Comparison of ENCODE assay signal across 22 mouse cellular contexts in the genomic region with DNA sequence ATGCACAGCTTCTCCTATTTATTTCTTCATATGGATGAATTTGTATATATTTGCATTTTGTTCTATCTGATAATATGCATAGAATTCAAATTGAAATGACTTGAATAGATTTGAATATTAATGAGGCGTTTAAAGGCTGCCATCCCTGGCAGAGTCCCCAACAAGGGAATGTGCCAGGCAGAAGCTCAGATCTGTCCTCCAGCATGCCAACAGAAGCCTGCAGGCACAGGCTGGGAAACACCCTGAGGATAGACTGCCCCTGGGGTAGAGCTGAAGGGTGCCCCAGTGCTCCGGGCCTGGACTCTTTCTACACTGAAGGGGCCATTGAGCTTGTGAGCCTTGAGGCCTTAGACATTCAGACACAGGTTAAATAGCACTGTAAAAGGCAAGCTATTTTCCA. TPM values are rescaled to one million over a fixed set of nuclear protein-coding genes. Genes with fewer than 3 reads are reported as not detected.
A peak's percentile ranks its signal among the peaks of the same experiment; 100 is the strongest.
DNase-seq lines count a peak whose midpoint lies in the region; ATAC-seq and TF ChIP-seq lines count a peak whose summit lies in the region.
"Had no signal": no experiment of that assay in that cellular context is flagged by ENCODE, and none has a peak within 500 bp of the region (broad histone marks: within the 10 kb centered on the region; RNA-seq: fewer than 3 reads in every experiment).

No protein-coding gene starts in this region.

- intact Hi-C loops in heart, adult 2 months (cut with DNase I): no loop called here

- no peak for DNase-seq in cerebellum, adult 11-12 months
- no peak for DNase-seq in hindbrain, embryonic 11.5 days (ENCODE audit: low spot score)
- no peak for DNase-seq in heart, adult 2 months
- no peak for DNase-seq in retina, embryonic 14.5 days (ENCODE audit: low spot score)
- DNase-seq: gastrocnemius, postnatal 25 days; heart, postnatal 10 days; kidney, adult 9 months; kidney, postnatal 36 days; liver, embryonic 13.5 days; right cerebral cortex, postnatal 25 days had no signal

- TF ChIP-seq EP300 in heart, adult 2 months (IDR thresholded peaks at IDR 0.05; ENCODE audit: insufficient read depth, low read depth, low read length): no peak

- no peak overlapping the region for H3K4me3 ChIP-seq in hindbrain, embryonic 12.5 days
- H3K4me3 ChIP-seq in hindbrain, embryonic 11.5 days (ENCODE audit: low read depth, low read length): no peak overlapping the region
- H3K4me3 ChIP-seq in midbrain, embryonic 15.5 days: no peak overlapping the region
- H3K4me3 ChIP-seq in midbrain, embryonic 16.5 days (ENCODE audit: low read depth, low read length): no peak overlapping the region
- H3K4me3 ChIP-seq in heart, adult 2 months: no peak overlapping the region
- H3K4me3 ChIP-seq: heart, embryonic 10.5 days; left cerebral cortex, adult 2 months; limb, embryonic 12.5 days; liver, embryonic 13.5 days; lung, embryonic 15.5 days; neural tube, embryonic 12.5 days had no signal

- H3K27ac ChIP-seq in hindbrain, embryonic 12.5 days: 0 out of 2 replicates have a peak overlapping the region, but pooled peaks have one; percentile 8
- no peak overlapping the region for H3K27ac ChIP-seq in hindbrain, embryonic 11.5 days (ENCODE audit: low read depth, low read length)
- H3K27ac ChIP-seq in midbrain, embryonic 15.5 days: peak overlapping the region; percentile 37; the same call in 1 of the 2 replicates
- no peak overlapping the region; the same call in 1 of the 2 replicates for H3K27ac ChIP-seq in midbrain, embryonic 16.5 days (ENCODE audit: low read length)
- H3K27ac ChIP-seq in heart, adult 2 months: no peak overlapping the region
- H3K27ac ChIP-seq: heart, embryonic 10.5 days; left cerebral cortex, adult 2 months; limb, embryonic 12.5 days; liver, embryonic 13.5 days; lung, embryonic 15.5 days; neural tube, embryonic 12.5 days had no signal

- no peaks in the 10 kb centered on the region for H3K27me3 ChIP-seq in hindbrain, embryonic 12.5 days
- no peaks in the 10 kb centered on the region for H3K27me3 ChIP-seq in hindbrain, embryonic 11.5 days (ENCODE audit: control insufficient read depth, insufficient read depth, low read length)
- H3K27me3 ChIP-seq in midbrain, embryonic 15.5 days (replicated peaks): no peaks in the 10 kb centered on the region
- H3K27me3 ChIP-seq in midbrain, embryonic 16.5 days (ENCODE audit: control insufficient read depth, insufficient read depth, low read depth, low read length): no peaks in the 10 kb centered on the region; the same call in 1 of the 2 replicates
- no peaks in the 10 kb centered on the region for H3K27me3 ChIP-seq in heart, adult 2 months (ENCODE audit: control insufficient read depth, insufficient read depth, low read length)
- H3K27me3 ChIP-seq: limb, embryonic 12.5 days; liver, embryonic 13.5 days; lung, embryonic 15.5 days; neural tube, embryonic 12.5 days had no signal

- no peak overlapping the region for H3K4me2 ChIP-seq in hindbrain, embryonic 12.5 days (replicated peaks)
- no peak overlapping the region for H3K4me2 ChIP-seq in hindbrain, embryonic 11.5 days (replicated peaks; ENCODE audit: low read depth, low read length)
- no peak overlapping the region for H3K4me2 ChIP-seq in midbrain, embryonic 15.5 days
- no peak overlapping the region for H3K4me2 ChIP-seq in midbrain, embryonic 16.5 days (ENCODE audit: low read length)
- H3K4me2 ChIP-seq: limb, embryonic 12.5 days; liver, embryonic 13.5 days; lung, embryonic 15.5 days; neural tube, embryonic 12.5 days had no signal

- no peak overlapping the region for H3K9ac ChIP-seq in hindbrain, embryonic 12.5 days
- no peak overlapping the region for H3K9ac ChIP-seq in hindbrain, embryonic 11.5 days (ENCODE audit: low read depth, low read length)
- H3K9ac ChIP-seq in midbrain, embryonic 15.5 days: no peak overlapping the region
- H3K9ac ChIP-seq in midbrain, embryonic 16.5 days (ENCODE audit: low read depth, low read length): no peak overlapping the region
- no peak overlapping the region for H3K9ac ChIP-seq in heart, adult 2 months (ENCODE audit: low read depth, low read length)
- H3K9ac ChIP-seq: limb, embryonic 12.5 days; liver, embryonic 13.5 days; lung, embryonic 15.5 days; neural tube, embryonic 12.5 days had no signal

- H3K79me2 ChIP-seq in heart, adult 2 months (replicated peaks; ENCODE audit: control insufficient read depth, insufficient read depth, low read length): no peaks in the 10 kb centered on the region

- TF ChIP-seq CTCF in heart, adult 2 months (IDR thresholded peaks at IDR 0.05): no peak

- H3K9me3 ChIP-seq in hindbrain, embryonic 12.5 days (replicated peaks): no peaks in the 10 kb centered on the region
- H3K9me3 ChIP-seq in hindbrain, embryonic 11.5 days (ENCODE audit: control insufficient read depth, low read length): no peaks in the 10 kb centered on the region
- no peaks in the 10 kb centered on the region for H3K9me3 ChIP-seq in midbrain, embryonic 15.5 days
- H3K9me3 ChIP-seq in midbrain, embryonic 16.5 days (replicated peaks; ENCODE audit: control insufficient read depth, low read length, poor library complexity, severe bottlenecking): no peaks in the 10 kb centered on the region
- H3K9me3 ChIP-seq: G1E; heart, embryonic 10.5 days; limb, embryonic 12.5 days; liver, embryonic 13.5 days; lung, embryonic 15.5 days; neural tube, embryonic 12.5 days had no signal

- 66% methylated on average over 2 of the region's 2 CpGs for WGBS in hindbrain, embryonic 12.5 days
- 83% methylated on average over 2 of the region's 2 CpGs for WGBS in hindbrain, embryonic 11.5 days
- whole genome bisulfite sequencing in midbrain, embryonic 15.5 days: 45% methylated on average over 2 of the region's 2 CpGs
- 53% methylated on average over 2 of the region's 2 CpGs for WGBS in midbrain, embryonic 16.5 days
- 89% methylated on average over 2 of the region's 2 CpGs for WGBS in heart, adult 2 months

- no peaks in the 10 kb centered on the region for H3K36me3 ChIP-seq in hindbrain, embryonic 12.5 days
- no peaks in the 10 kb centered on the region for H3K36me3 ChIP-seq in hindbrain, embryonic 11.5 days (ENCODE audit: control insufficient read depth, insufficient read depth, low read length)
- H3K36me3 ChIP-seq in midbrain, embryonic 15.5 days (replicated peaks): no peaks in the 10 kb centered on the region
- no peaks in the 10 kb centered on the region for H3K36me3 ChIP-seq in midbrain, embryonic 16.5 days (ENCODE audit: control insufficient read depth, insufficient read depth, low read length)
- no peaks in the 10 kb centered on the region for H3K36me3 ChIP-seq in heart, adult 2 months (ENCODE audit: control insufficient read depth, insufficient read depth, low read length)
- H3K36me3 ChIP-seq: G1E; heart, embryonic 10.5 days; limb, embryonic 12.5 days; liver, embryonic 13.5 days; lung, embryonic 15.5 days; neural tube, embryonic 12.5 days had no signal

- ATAC-seq in cerebellum, adult (ENCODE audit: insufficient number of reproducible peaks, low FRiP score, low TSS enrichment): peak; percentile 52; the same call in 1 of the 2 replicates
- peak; percentile 80; the same call in 1 of the 2 replicates for ATAC-seq in hindbrain, embryonic 12.5 days (ENCODE audit: low FRiP score)
- ATAC-seq in hindbrain, embryonic 11.5 days (ENCODE audit: low FRiP score): no peak
- peak; percentile 70; the same call in 1 of the 2 replicates for ATAC-seq in midbrain, embryonic 15.5 days (replicated peaks)
- no peak; the same call in 1 of the 2 replicates for ATAC-seq in midbrain, embryonic 16.5 days
- ATAC-seq: CD4-positive, CD25-positive, alpha-beta regulatory T cell, adult 4 months had no signal

- TF ChIP-seq POLR2A in heart, adult 2 months (IDR thresholded peaks at IDR 0.05; ENCODE audit: insufficient read depth, low read depth, low read length): no peak

- peaks cover 16% of the 10 kb centered on the region for H3K4me1 ChIP-seq in hindbrain, embryonic 12.5 days
- no peaks in the 10 kb centered on the region for H3K4me1 ChIP-seq in hindbrain, embryonic 11.5 days (replicated peaks; ENCODE audit: control insufficient read depth, insufficient read depth, low read length)
- H3K4me1 ChIP-seq in midbrain, embryonic 15.5 days: peaks cover 9% of the 10 kb centered on the region
- peaks cover 14% of the 10 kb centered on the region for H3K4me1 ChIP-seq in midbrain, embryonic 16.5 days (ENCODE audit: control insufficient read depth, insufficient read depth, low read length)
- no peaks in the 10 kb centered on the region for H3K4me1 ChIP-seq in heart, adult 2 months (ENCODE audit: control insufficient read depth, insufficient read depth, low read length)
- H3K4me1 ChIP-seq: heart, embryonic 10.5 days; liver, embryonic 13.5 days; lung, embryonic 15.5 days had no signal

RNA-seq across cellular contexts. Expression of gene Kirrel3, which starts 21.5 kb away (rescaled TPM):
- polyA plus RNA-seq in hindbrain, embryonic 12.5 days (2016; fragmentation: Nextera tagmentation; extraction: Ambion mirVana): 16.1 and 16.3 TPM in 2 replicates
- 8.4 and 10.6 TPM in 2 replicates for polyA plus RNA-seq in hindbrain, embryonic 11.5 days (2014; fragmentation: Nextera tagmentation; extraction: Ambion mirVana)
- 49.7 and 50.5 TPM in 2 replicates for polyA plus RNA-seq in midbrain, embryonic 15.5 days (2015; fragmentation: Nextera tagmentation; extraction: Ambion mirVana)
- polyA plus RNA-seq in midbrain, embryonic 16.5 days (2015; fragmentation: Nextera tagmentation; extraction: Ambion mirVana): 54.0 and 55.2 TPM in 2 replicates
- under 1 TPM; 0.18 to 0.57 TPM for total RNA-seq in heart, adult 2 months (2021)
- 0.35 and 0.59 TPM in 2 replicates for polyA plus RNA-seq in heart, adult 2 months (2012; rRNA removed)
- total RNA-seq: monocyte, adult 5-6 weeks had no signal
- polyA plus RNA-seq: G1E had no signal

Comparison
In these comparisons a context has a peak if more than half of its experiments do, and no peak if none do; other contexts are left out.
1. ATAC-seq: peak in cerebellum, adult (single experiment), hindbrain, embryonic 12.5 days (single experiment) and midbrain, embryonic 15.5 days (single experiment); none in hindbrain, embryonic 11.5 days (single experiment) and midbrain, embryonic 16.5 days (single experiment).
2. H3K27ac ChIP-seq: peak in hindbrain, embryonic 12.5 days (single experiment) and midbrain, embryonic 15.5 days (single experiment); none in hindbrain, embryonic 11.5 days (single experiment), midbrain, embryonic 16.5 days (single experiment) and heart, adult 2 months (single experiment).